Mouse (Mus musculus) ES-E14 (cell line): ENCODE data around the gene Dhcr7. TPM values are rescaled to one million over a fixed set of nuclear protein-coding genes. Genes with fewer than 3 reads are reported as not detected.

ENCODE experiments used
- DNase-seq: peaks from one replicate; pipeline ENCODE4 v3.0.0-alpha.2; 2013; ENCODE audit warnings: low read depth, low spot score
- H3K27ac ChIP-seq: 2 replicates; pipeline ENCODE4 v1.5.1; 2012; ENCODE audit warnings: low read depth, mild to moderate bottlenecking, low read length, moderate library complexity, mixed read lengths; ENCODE audit not compliant: poor library complexity, insufficient read depth, severe bottlenecking
- H3K36me3 ChIP-seq: 2 replicates; pipeline ENCODE4 v1.6.1; 2012; ENCODE audit warnings: mild to moderate bottlenecking, low read length, moderate library complexity, mixed read lengths; ENCODE audit not compliant: control insufficient read depth, poor library complexity, insufficient read depth, severe bottlenecking
- H3K4me1 ChIP-seq, 2 experiments: fragments of 150-350 bp in 1 of 2; sonication (generic) in 1 of 2; 2 replicates each; pipeline ENCODE4 v1.6.1; 2012; ENCODE audit warnings: low read length in 2 of 2, mild to moderate bottlenecking in 1 of 2, mixed read lengths in 1 of 2; ENCODE audit not compliant: control insufficient read depth in 2 of 2, insufficient read depth in 2 of 2, poor library complexity in 1 of 2
- H3K4me3 ChIP-seq, 2 experiments: fragments of 150-350 bp in 1 of 2; sonication (generic) in 1 of 2; 2 replicates each; pipeline ENCODE4 v1.5.1; 2012; ENCODE audit warnings: low read length in 2 of 2, low read depth in 1 of 2, mild to moderate bottlenecking in 1 of 2, mixed read lengths in 1 of 2; ENCODE audit not compliant: insufficient read depth in 1 of 2, poor library complexity in 1 of 2, severe bottlenecking in 1 of 2
- H3K9ac ChIP-seq: 2 replicates; pipeline ENCODE4 v1.6.1; 2012; ENCODE audit warnings: low read depth, mild to moderate bottlenecking, low read length, mixed read lengths; ENCODE audit not compliant: poor library complexity, insufficient read depth, severe bottlenecking
- H3K9me3 ChIP-seq: fragments of 150-350 bp; sonication (generic); 2 replicates; pipeline ENCODE4 v1.6.1; 2012; ENCODE audit warnings: low read depth, mild to moderate bottlenecking, low read length; ENCODE audit not compliant: control insufficient read depth, insufficient read depth
- CHD2 ChIP-seq: IDR thresholded peaks from 2 replicates; pipeline ENCODE4 v1.6.1; 2014; ENCODE audit warnings: mild to moderate bottlenecking, low read depth, low read length, inconsistent platforms
- HCFC1 ChIP-seq: IDR thresholded peaks from 2 replicates; pipeline ENCODE4 v1.6.1; 2012; ENCODE audit warnings: low read length, inconsistent platforms, borderline replicate concordance; ENCODE audit not compliant: insufficient read depth
- MAFK ChIP-seq: IDR thresholded peaks from 2 replicates; pipeline ENCODE4 v1.6.1; 2014; ENCODE audit warnings: mild to moderate bottlenecking, low read depth, low read length, inconsistent platforms; ENCODE audit not compliant: insufficient read depth
- ZC3H11A ChIP-seq: IDR thresholded peaks from 2 replicates; pipeline ENCODE4 v1.6.1; 2012; ENCODE audit warnings: low read depth, mild to moderate bottlenecking, inconsistent platforms, low read length, borderline replicate concordance
- ZNF384 ChIP-seq: IDR thresholded peaks from 2 replicates; pipeline ENCODE4 v1.6.1; 2012; ENCODE audit warnings: low read depth, low read length, inconsistent platforms
- in situ Hi-C, 2 experiments: fragments of 600-800 bp; cut with MboI; formaldehyde crosslinking; loops; one replicate each; pipeline ENCODE4 v1.15.1; 2025; ENCODE audit warnings: low sequenced_read_pairs in 2 of 2, inconsistent platforms in 1 of 2; ENCODE audit not compliant: unreplicated experiment in 2 of 2
- total RNA-seq: library from RNA; depleted of rRNA; stranded (reverse); fragments of 300-350 nt; gene quantifications from 2 replicates; pipeline ENCODE4 v1.2.3, GENCODE M21; 2012; rRNA removed

Gene Dhcr7
- total RNA-seq, 1 experiment, result 38.5 TPM

GRCm38 (mm10) chr7:143866538-143866937 is 43.6 kb downstream of the Dhcr7 start, which contains the start of gene Gm498:
Gm498 (plus strand) TSS chr7:143866838.
- H3K4me3 ChIP-seq, result no peak within 1 kb of the TSS
- no peak within 1 kb of the TSS for H3K9ac ChIP-seq
- H3K36me3 ChIP-seq, result no peaks in the 10 kb centered on the region
- H3K4me1 ChIP-seq, result no peaks in the 10 kb centered on the region
- DNase-seq, result no peak
- no peaks in the 10 kb centered on the region for H3K9me3 ChIP-seq
- in situ Hi-C loops, result no loop called here
- H3K27ac ChIP-seq, result no peak within 1 kb of the TSS
- TF ChIP-seq ZC3H11A (no peak), CHD2 (no peak), MAFK (no peak), ZNF384 (no peak), HCFC1 (no peak)

- in situ Hi-C loops, result no loop called here
- no peaks in the 10 kb centered on the region for H3K4me1 ChIP-seq
- H3K36me3 ChIP-seq, result no peaks in the 10 kb centered on the region
Observed at GRCm38 (mm10) chr7:143868874-143869273, 45.9 kb downstream of the Dhcr7 start.

GRCm38 (mm10) chr7:143883717-143884116 is 60.8 kb downstream of the Dhcr7 start:
- no peak overlapping the region for H3K27ac ChIP-seq
- DNase-seq, result no peak
- no peaks in the 10 kb centered on the region for H3K36me3 ChIP-seq
- in situ Hi-C loops, result no loop called here
- TF ChIP-seq ZNF384, result no peak
- no peak for TF ChIP-seq MAFK
- TF ChIP-seq HCFC1, result no peak
- TF ChIP-seq CHD2, result no peak
- TF ChIP-seq ZC3H11A, result no peak
- H3K9ac ChIP-seq, result no peak overlapping the region
- no peak overlapping the region for H3K4me3 ChIP-seq
- H3K4me1 ChIP-seq, result peaks cover 0 to 17% of the 10 kb centered on the region in 2 experiments; a peak in 1 of 4 replicates
- no peaks in the 10 kb centered on the region for H3K9me3 ChIP-seq

More at GRCm38 (mm10) chr7:143868874-143869273, 45.9 kb downstream of the Dhcr7 start:
- TF ChIP-seq ZC3H11A, result no peak
- no peak for DNase-seq
- Histone ChIP-seq H3K9me3 (no peaks in the 10 kb centered on the region), H3K4me3 (no peak overlapping the region), H3K9ac (no peak overlapping the region), H3K27ac (no peak overlapping the region)

GRCm38 (mm10) chr7:143891146-143891545 is 68.2 kb downstream of the Dhcr7 start:
- H3K27ac ChIP-seq, result no peak overlapping the region
- no peaks in the 10 kb centered on the region for H3K9me3 ChIP-seq
- H3K9ac ChIP-seq, result no peak overlapping the region
- in situ Hi-C loops, result no loop called here
- H3K4me1 ChIP-seq, result peaks cover 0 to 4% of the 10 kb centered on the region in 2 experiments; a peak in 1 of 4 replicates
- DNase-seq, result no peak
- H3K4me3 ChIP-seq, result no peak overlapping the region
- no peak for TF ChIP-seq CHD2
- TF ChIP-seq MAFK, result no peak
- no peak for TF ChIP-seq ZC3H11A
- TF ChIP-seq HCFC1, result no peak
- TF ChIP-seq ZNF384, result no peak
- H3K36me3 ChIP-seq, result no peaks in the 10 kb centered on the region

- Histone ChIP-seq H3K4me3 (no peak overlapping the region), H3K9me3 (no peaks in the 10 kb centered on the region), H3K36me3 (no peaks in the 10 kb centered on the region), H3K27ac (no peak overlapping the region), H3K9ac (no peak overlapping the region), H3K4me1 (peaks cover 0 to 4% of the 10 kb centered on the region in 2 experiments; a peak in 1 of 4 replicates)
- no peak for DNase-seq
- no peak for TF ChIP-seq ZC3H11A
- no peak for TF ChIP-seq ZNF384
- TF ChIP-seq MAFK, result no peak
- TF ChIP-seq HCFC1, result no peak
- in situ Hi-C loops, result no loop called here
Observed at GRCm38 (mm10) chr7:143892361-143892760, 69.4 kb downstream of the Dhcr7 start.

Other genes with a start within 250 kb of the Dhcr7 start
- gene Cars, start 223.1 kb upstream of the Dhcr7 start, total RNA-seq, result 153 and 241 TPM in 2 replicates
- gene Tnfrsf26, start 194.4 kb upstream of the Dhcr7 start, total RNA-seq, result 0.11 and 0.18 TPM in 2 replicates
- gene Tnfrsf22, start 173.5 kb upstream of the Dhcr7 start, total RNA-seq, result 12.9 and 18.7 TPM in 2 replicates
- gene Tnfrsf23, start 137.3 kb upstream of the Dhcr7 start, total RNA-seq, result 2.3 and 3.0 TPM in 2 replicates
- 7.6 and 13.6 TPM in 2 replicates for gene Osbpl5, start 66.2 kb upstream of the Dhcr7 start, total RNA-seq
- not detected in 2 replicates for gene Mrgprg, start 56.2 kb upstream of the Dhcr7 start, total RNA-seq
- 0.21 and 0.67 TPM in 2 replicates for gene Mrgpre, start 38.6 kb upstream of the Dhcr7 start, total RNA-seq
- gene Nadsyn1, start 296 bp upstream of the Dhcr7 start, total RNA-seq, result 4.9 and 10.8 TPM in 2 replicates
- gene Gm498, start 43.7 kb downstream of the Dhcr7 start, total RNA-seq, result not detected in 2 replicates
- gene Shank2, start 178.8 kb downstream of the Dhcr7 start, total RNA-seq, result 0.94 and 1.3 TPM in 2 replicates